8 mouse cellular contexts compared by ENCODE assay signal in the genomic region with DNA sequence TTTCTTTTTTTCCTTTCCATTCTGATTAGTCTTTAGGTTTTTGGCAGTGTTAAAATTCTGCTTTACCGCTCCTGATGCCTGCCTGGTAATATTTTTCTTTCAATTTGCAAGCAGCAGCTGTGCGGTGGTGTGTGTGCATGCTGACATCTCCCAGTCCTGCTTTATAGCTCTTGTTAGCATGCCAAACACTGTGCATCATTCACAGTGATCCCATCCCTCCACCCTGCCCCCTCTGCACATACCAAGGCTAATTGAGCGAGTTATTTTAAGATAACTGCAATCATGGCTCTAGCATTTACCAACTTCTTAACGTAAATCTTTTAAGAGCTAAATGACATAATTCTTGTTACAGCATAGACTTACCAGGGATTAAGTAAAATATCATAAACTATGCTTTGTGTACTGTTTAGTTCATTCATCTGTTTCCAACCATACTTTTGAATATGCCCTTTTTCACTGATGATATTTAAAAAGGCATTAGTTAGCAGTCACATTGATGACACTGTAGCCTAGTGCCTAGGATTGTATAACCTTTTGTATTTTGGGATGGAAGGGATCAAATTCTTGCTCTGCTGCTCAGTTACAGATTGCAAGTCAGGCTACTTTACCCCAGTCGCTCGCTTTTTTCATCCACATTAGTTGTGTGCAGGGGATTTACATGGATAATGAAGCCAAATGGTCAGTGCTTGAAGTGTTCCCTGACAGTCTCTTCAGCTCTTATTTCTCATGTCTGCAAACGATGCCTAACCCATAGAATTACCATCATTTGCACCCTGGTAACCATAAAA.
A peak's percentile ranks its signal among the peaks of the same experiment; 100 is the strongest.
DNase-seq lines count a peak whose midpoint lies in the region; ATAC-seq lines count a peak whose summit lies in the region.

No protein-coding gene starts in this region.

- peak overlapping the region; percentile 25; the same call in 1 of the 2 replicates for H3K27ac ChIP-seq in forebrain, embryonic 13.5 days
- H3K27ac ChIP-seq in midbrain, embryonic 16.5 days (ENCODE audit: low read length): no peak overlapping the region

- no peaks in the 10 kb centered on the region for H3K36me3 ChIP-seq in forebrain, embryonic 13.5 days (ENCODE audit: poor library complexity, severe bottlenecking)
- H3K36me3 ChIP-seq in midbrain, embryonic 16.5 days (ENCODE audit: control insufficient read depth, insufficient read depth, low read length): no peaks in the 10 kb centered on the region

- H3K4me2 ChIP-seq in forebrain, embryonic 13.5 days: no peak overlapping the region
- H3K4me2 ChIP-seq in midbrain, embryonic 16.5 days (ENCODE audit: low read length): no peak overlapping the region

- peak; percentile 95 for ATAC-seq in forebrain, embryonic 13.5 days
- peak; percentile 89 for ATAC-seq in midbrain, embryonic 16.5 days

- no peaks in the 10 kb centered on the region for H3K9me3 ChIP-seq in forebrain, embryonic 13.5 days (replicated peaks)
- H3K9me3 ChIP-seq in midbrain, embryonic 16.5 days (replicated peaks; ENCODE audit: control insufficient read depth, low read length, poor library complexity, severe bottlenecking): no peaks in the 10 kb centered on the region

- peak; percentile 15 for DNase-seq in embryo, embryonic 10 days (ENCODE audit: low spot score)
- DNase-seq in embryo, embryonic 9.5 days (ENCODE audit: extremely low spot score): no peak
- DNase-seq in kidney, postnatal 25 days: peak; percentile 22 to 39
- DNase-seq in adrenal gland, adult 2 months: no peak
- no peak for DNase-seq in heart, adult 11 months
- DNase-seq in gastrocnemius, postnatal 10 days: no peak

- peaks cover 19% of the 10 kb centered on the region for H3K4me1 ChIP-seq in forebrain, embryonic 13.5 days
- H3K4me1 ChIP-seq in midbrain, embryonic 16.5 days (ENCODE audit: control insufficient read depth, insufficient read depth, low read length): peaks cover 11% of the 10 kb centered on the region

- no peak overlapping the region for H3K9ac ChIP-seq in forebrain, embryonic 13.5 days
- no peak overlapping the region for H3K9ac ChIP-seq in midbrain, embryonic 16.5 days (ENCODE audit: low read depth, low read length)

- no peak overlapping the region for H3K4me3 ChIP-seq in forebrain, embryonic 13.5 days
- H3K4me3 ChIP-seq in midbrain, embryonic 16.5 days (ENCODE audit: low read depth, low read length): no peak overlapping the region

- 39% methylated on average over 7 of the region's 7 CpGs for WGBS in forebrain, embryonic 13.5 days
- 19% methylated on average over 7 of the region's 7 CpGs for WGBS in midbrain, embryonic 16.5 days

- H3K27me3 ChIP-seq in forebrain, embryonic 13.5 days: no peaks in the 10 kb centered on the region
- H3K27me3 ChIP-seq in midbrain, embryonic 16.5 days (ENCODE audit: control insufficient read depth, insufficient read depth, low read depth, low read length): no peaks in the 10 kb centered on the region

Comparison
In these comparisons a context has a peak if more than half of its experiments do, and no peak if none do; other contexts are left out.
1. DNase-seq: peak in embryo, embryonic 10 days (single experiment) and kidney, postnatal 25 days (2 of 2); none in embryo, embryonic 9.5 days (single experiment), adrenal gland, adult 2 months (single experiment), heart, adult 11 months (single experiment) and gastrocnemius, postnatal 10 days (single experiment).